Mouse (Mus musculus): ENCODE results near the gene Larp4. TPM values are rescaled to one million over a fixed set of nuclear protein-coding genes. Genes with fewer than 3 reads are reported as not detected.

Larp4 gene
- total and polyA plus RNA-seq, 2 experiments from 2014 or later: 21.2 to 62.1 TPM

DNA sequence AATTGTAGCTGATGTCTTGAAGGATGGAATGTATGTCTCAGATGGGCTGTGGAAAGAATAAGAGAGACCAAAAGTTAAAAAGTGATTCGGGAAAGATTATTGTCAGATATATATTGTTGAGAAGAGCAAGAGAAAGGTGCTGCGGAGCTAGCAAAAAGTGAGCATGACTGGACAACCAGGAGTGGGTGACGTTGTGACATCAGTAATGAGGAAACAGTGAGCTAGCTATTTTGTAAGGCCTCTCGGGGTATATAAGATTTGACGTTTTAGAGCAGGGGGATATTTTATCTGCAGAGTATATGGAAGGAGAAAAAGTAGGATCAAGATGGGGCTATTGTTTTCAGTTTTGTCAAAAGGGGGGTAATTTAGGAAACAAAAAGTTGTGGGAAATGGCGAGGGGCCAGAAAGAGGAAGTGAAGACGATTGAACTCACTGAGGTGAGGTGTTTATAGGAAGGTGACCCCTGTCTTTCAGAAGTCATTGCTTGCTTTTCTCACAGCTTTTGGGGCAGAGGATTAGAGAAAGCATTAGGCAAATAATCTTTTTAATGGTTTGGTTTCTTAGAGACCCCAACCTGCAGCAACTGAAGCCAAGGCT lies 34.9 kb downstream of the Larp4 start:
- H3K9me3 ChIP-seq (ENCODE audit: low read length): no peaks in the 10 kb centered on the region
- H3K4me1 ChIP-seq (ENCODE audit: insufficient read depth, low read length): no peaks in the 10 kb centered on the region
- no peak overlapping the region for H3K4me3 ChIP-seq (ENCODE audit: low read length)
- H3K36me3 ChIP-seq (ENCODE audit: insufficient read depth, low read length): peaks cover 57% of the 10 kb centered on the region
- no peak overlapping the region for H3K4me2 ChIP-seq (ENCODE audit: low read depth, low read length)
- DNase-seq (ENCODE audit: low spot score) (no peak), ATAC-seq (no peak)
- H3K27me3 ChIP-seq (ENCODE audit: insufficient read depth, low read length): no peaks in the 10 kb centered on the region
- no peak for TF ChIP-seq CTCF (IDR thresholded peaks at IDR 0.05; ENCODE audit: low read depth)
- no peak overlapping the region for H3K9ac ChIP-seq (replicated peaks; ENCODE audit: low read length)
- H3K27ac ChIP-seq: no peak overlapping the region
- 90% methylated on average over 7 of the region's 7 CpGs for WGBS

DNA sequence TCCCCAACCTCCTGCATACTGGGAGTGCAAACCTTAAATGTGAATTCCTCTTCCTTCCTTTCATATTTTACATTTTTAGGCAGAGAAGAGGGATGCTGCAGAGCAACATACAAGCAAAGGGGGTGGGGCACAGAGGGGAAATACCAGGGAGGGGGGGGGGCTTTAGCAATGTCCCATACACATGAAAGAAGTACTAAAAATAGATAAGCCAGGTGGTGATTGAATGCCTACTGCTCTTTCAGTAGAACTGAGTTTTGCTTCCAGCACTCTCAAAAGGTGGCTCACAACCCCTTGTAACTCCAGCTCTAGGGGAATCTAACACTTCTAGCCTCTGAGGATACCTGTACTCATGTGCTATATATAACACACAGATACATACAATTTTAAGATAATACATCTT lies 36.3 kb downstream of the Larp4 start:
- DNase-seq (ENCODE audit: low spot score) (no peak), ATAC-seq (no peak)
- Histone ChIP-seq H3K4me3 (ENCODE audit: low read length) (no peak overlapping the region), H3K4me1 (ENCODE audit: insufficient read depth, low read length) (no peaks in the 10 kb centered on the region), H3K9ac (replicated peaks; ENCODE audit: low read length) (no peak overlapping the region), H3K27ac (no peak overlapping the region), H3K36me3 (ENCODE audit: insufficient read depth, low read length) (peaks cover 68% of the 10 kb centered on the region), H3K4me2 (ENCODE audit: low read depth, low read length) (no peak overlapping the region), H3K27me3 (ENCODE audit: insufficient read depth, low read length) (no peaks in the 10 kb centered on the region), H3K9me3 (ENCODE audit: low read length) (no peaks in the 10 kb centered on the region)
- TF ChIP-seq CTCF (IDR thresholded peaks at IDR 0.05; ENCODE audit: low read depth): no peak

DNA sequence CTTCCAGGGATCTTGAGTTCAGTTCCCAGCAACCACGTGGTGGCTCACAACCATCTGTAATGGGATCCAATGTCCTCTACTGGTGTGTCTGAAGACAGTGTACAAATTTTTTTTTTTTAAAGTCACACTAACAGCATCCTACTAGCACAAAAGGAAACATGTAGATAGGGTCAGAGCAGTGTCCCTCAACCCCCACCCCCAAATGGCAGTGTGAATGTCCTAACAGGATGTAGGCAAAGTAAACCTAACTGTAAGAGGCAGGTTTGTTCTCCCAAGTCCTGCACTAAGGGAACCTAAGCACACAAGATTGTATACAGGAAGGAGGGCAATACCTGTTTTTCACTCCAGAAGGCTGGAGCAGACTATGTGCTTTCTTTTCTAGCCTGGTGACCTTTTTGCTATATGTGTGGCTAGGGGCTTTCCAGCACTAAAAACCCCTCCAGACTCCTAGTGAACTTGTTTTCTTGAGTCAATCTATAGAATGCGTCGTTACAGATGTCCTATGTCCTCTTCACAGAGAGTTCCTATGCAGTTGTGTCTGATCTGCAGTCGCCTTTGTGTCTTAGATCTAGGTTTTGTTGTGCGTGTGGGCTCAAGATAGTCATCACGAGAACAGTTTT lies 48.5 kb downstream of the Larp4 start:
- WGBS: 66% methylated on average over 6 of the region's 6 CpGs
- H3K4me3 ChIP-seq (ENCODE audit: low read length): no peak overlapping the region
- TF ChIP-seq CTCF (IDR thresholded peaks at IDR 0.05; ENCODE audit: low read depth): no peak

DNA sequence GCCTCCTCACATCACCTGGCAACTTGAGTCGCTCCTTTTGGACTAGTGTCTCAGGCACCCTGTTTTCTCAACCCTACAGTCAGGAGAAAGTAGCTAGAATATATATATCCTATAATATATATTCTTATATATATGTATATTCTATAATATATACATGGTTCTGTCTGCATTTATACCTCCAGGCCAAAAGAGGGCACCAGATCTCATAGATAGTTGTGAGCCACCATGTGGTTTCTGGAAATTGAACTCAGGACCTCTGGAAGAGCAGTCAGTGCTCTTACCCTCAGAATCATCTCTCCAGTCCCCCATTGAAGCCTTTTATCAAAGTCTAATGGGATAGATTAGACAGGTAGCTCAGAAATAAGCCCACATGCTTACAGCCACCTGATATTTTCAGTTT lies 51.3 kb downstream of the Larp4 start:
- Histone ChIP-seq H3K27me3 (ENCODE audit: insufficient read depth, low read length) (no peaks in the 10 kb centered on the region), H3K4me3 (ENCODE audit: low read length) (no peak overlapping the region), H3K9ac (replicated peaks; ENCODE audit: low read length) (no peak overlapping the region), H3K4me1 (ENCODE audit: insufficient read depth, low read length) (no peaks in the 10 kb centered on the region), H3K4me2 (ENCODE audit: low read depth, low read length) (no peak overlapping the region), H3K36me3 (ENCODE audit: insufficient read depth, low read length) (0 out of 2 replicates have a peak, but pooled peaks cover 4% of the 10 kb centered on the region), H3K27ac (no peak overlapping the region), H3K9me3 (ENCODE audit: low read length) (no peaks in the 10 kb centered on the region)
- TF ChIP-seq CTCF (IDR thresholded peaks at IDR 0.05; ENCODE audit: low read depth): no peak
- ATAC-seq (no peak), DNase-seq (ENCODE audit: low spot score) (no peak)
- 88% methylated on average over 1 of the region's 1 CpGs for WGBS

More for the DNA sequence above, 48.5 kb downstream of the Larp4 start:
- DNase-seq (ENCODE audit: low spot score) (no peak), ATAC-seq (no peak)
- H3K4me2 ChIP-seq (ENCODE audit: low read depth, low read length): no peak overlapping the region
- H3K9me3 ChIP-seq (ENCODE audit: low read length): no peaks in the 10 kb centered on the region
- H3K27ac ChIP-seq: no peak overlapping the region
- peaks cover 8% of the 10 kb centered on the region; the same call in 1 of the 2 replicates for H3K36me3 ChIP-seq (ENCODE audit: insufficient read depth, low read length)
- no peak overlapping the region for H3K9ac ChIP-seq (replicated peaks; ENCODE audit: low read length)
- no peaks in the 10 kb centered on the region for H3K4me1 ChIP-seq (ENCODE audit: insufficient read depth, low read length)
- no peaks in the 10 kb centered on the region for H3K27me3 ChIP-seq (ENCODE audit: insufficient read depth, low read length)

DNA sequence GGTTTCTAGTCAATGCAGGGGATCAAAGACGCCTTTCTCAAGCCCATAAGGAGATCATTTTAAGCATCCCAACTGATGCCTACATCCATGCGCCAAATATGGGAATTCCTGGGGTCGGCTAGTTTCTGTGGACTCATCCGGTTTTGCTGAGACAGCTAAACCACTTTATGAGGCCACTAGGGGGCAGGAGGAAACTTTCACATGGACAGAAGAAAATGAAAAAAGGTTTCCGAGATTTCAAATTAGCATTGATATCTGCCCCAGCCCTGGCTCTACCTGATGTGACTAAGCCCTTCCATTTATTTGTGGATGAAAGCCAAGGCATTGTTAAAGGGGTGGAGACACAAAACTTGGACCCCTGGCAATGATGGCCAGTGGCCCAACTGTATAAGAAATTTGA lies 53.1 kb downstream of the Larp4 start:
- Histone ChIP-seq H3K9ac (replicated peaks; ENCODE audit: low read length) (no peak overlapping the region), H3K4me1 (ENCODE audit: insufficient read depth, low read length) (no peaks in the 10 kb centered on the region), H3K36me3 (ENCODE audit: insufficient read depth, low read length) (0 out of 2 replicates have a peak, but pooled peaks cover 4% of the 10 kb centered on the region), H3K9me3 (ENCODE audit: low read length) (no peaks in the 10 kb centered on the region), H3K27me3 (ENCODE audit: insufficient read depth, low read length) (no peaks in the 10 kb centered on the region), H3K4me2 (ENCODE audit: low read depth, low read length) (no peak overlapping the region), H3K4me3 (ENCODE audit: low read length) (no peak overlapping the region), H3K27ac (no peak overlapping the region)
- ATAC-seq (0 out of 2 replicates have a peak, but pooled peaks have one; percentile 29), DNase-seq (ENCODE audit: low spot score) (peak; percentile 78)
- WGBS: 15% methylated on average over 5 of the region's 5 CpGs
- TF ChIP-seq CTCF (IDR thresholded peaks at IDR 0.05; ENCODE audit: low read depth): peak; percentile 77

DNA sequence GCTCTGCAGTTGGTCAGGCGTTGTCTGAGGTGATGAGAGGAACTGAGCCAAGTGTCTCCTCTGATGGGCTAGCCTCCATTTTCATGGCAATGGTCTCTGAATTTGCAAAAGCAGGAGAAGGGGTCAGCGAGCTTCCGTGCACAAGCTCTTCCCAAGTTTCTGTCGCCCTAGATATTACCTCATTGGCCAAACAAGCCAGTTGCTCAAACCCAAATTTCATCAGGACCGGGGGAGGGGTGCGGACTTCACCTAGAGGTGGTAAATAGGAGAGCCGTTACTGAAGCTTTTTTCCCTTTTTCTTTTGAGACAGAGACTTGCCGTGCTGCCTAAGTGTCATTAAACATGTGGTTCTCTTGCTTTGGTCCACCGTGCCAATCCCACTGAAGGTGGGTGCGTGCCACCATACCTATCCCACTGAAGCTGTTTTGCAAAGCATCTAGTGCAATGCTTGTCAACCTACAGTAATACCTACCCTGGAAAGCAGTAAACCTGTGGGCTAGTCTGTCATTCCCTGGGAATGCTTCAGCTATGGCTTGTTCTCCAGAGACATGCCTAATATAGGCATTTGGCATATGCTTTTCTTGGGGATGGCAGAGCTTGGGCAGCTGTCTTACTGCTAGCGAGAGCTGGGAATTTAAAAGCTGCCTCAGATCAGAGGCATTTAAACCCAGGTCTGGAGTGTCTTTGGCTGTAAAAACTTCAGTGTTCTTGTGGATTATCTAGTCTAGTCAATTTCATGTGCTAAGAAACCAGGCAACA lies 55.4 kb downstream of the Larp4 start:
- DNase-seq (ENCODE audit: low spot score): no peak
- H3K27ac ChIP-seq: no peak overlapping the region
- no peak for TF ChIP-seq CTCF (IDR thresholded peaks at IDR 0.05; ENCODE audit: low read depth)
- H3K4me2 ChIP-seq (ENCODE audit: low read depth, low read length): no peak overlapping the region
- WGBS: 74% methylated on average over 11 of the region's 11 CpGs
- H3K9me3 ChIP-seq (ENCODE audit: low read length): no peaks in the 10 kb centered on the region
- H3K4me3 ChIP-seq (ENCODE audit: low read length): no peak overlapping the region
- no peak for ATAC-seq
- H3K4me1 ChIP-seq (ENCODE audit: insufficient read depth, low read length): no peaks in the 10 kb centered on the region
- no peak overlapping the region for H3K9ac ChIP-seq (replicated peaks; ENCODE audit: low read length)
- H3K27me3 ChIP-seq (ENCODE audit: insufficient read depth, low read length): no peaks in the 10 kb centered on the region
- H3K36me3 ChIP-seq (ENCODE audit: insufficient read depth, low read length): 0 out of 2 replicates have a peak, but pooled peaks cover 4% of the 10 kb centered on the region
